Mouse (Mus musculus): ENCODE measurements around the gene Ppp1r3c. TPM values are rescaled to one million over a fixed set of nuclear protein-coding genes. Genes with fewer than 3 reads are reported as not detected.

Ppp1r3c gene
- total RNA-seq, 4 experiments from 2014 or later = 3.0 to 17.5 (median 10.1) TPM

- DNase-seq = no peak
Observed at GRCm38 (mm10) chr19:36716221-36716620, 20.2 kb downstream of the Ppp1r3c start.

DNA sequence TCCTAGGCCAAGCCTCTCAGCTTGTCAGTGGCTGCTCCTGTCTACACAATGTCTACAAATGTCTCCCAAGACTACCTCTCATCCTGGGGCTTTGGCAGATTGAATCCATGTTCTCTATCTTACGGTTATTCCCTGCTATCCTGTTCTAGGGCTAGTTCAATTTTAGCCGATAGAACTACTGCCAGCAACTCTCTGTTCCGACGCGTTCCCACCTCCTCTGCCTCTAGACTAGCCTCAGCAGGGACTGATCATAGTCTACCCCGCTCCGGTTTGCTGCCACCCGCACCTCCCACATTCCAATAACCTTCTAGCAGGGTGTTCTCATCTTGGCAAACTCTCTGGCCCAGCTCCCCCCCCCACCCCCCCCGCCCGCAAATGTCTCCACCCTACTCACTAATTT lies 20.9 kb downstream of the Ppp1r3c start:
- DNase-seq = no peak

DNA sequence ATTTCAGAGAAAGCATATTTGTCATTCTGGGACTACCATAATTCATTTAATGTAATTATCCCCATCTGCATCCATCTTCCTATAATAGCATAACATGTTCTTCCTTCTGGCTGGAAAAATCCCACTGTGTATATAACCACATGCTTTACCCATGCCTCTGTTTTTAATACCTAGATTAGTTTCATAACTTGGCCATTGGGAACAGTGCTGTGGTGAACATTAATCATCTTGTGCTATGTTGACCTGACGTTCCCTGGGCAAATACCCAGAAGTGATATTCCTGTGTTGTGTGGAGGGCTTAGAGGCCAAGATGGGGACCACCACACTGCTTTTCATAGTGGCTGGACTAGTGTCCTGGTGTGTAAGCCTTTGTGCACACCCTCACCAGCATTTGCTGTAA lies 22.0 kb downstream of the Ppp1r3c start:
- DNase-seq = no peak

GRCm38 (mm10) chr19:36713092-36713491 lies 23.4 kb downstream of the Ppp1r3c start:
- DNase-seq = peak; percentile 33

GRCm38 (mm10) chr19:36706195-36706594 lies 30.3 kb downstream of the Ppp1r3c start:
- DNase-seq = no peak

GRCm38 (mm10) chr19:36705286-36706146 lies 30.9 kb downstream of the Ppp1r3c start:
- peak; percentile 21 for DNase-seq

GRCm38 (mm10) chr19:36704763-36705162 lies 31.7 kb downstream of the Ppp1r3c start:
- DNase-seq = no peak

GRCm38 (mm10) chr19:36701809-36702622 lies 34.4 kb downstream of the Ppp1r3c start:
- no peak for DNase-seq

DNA sequence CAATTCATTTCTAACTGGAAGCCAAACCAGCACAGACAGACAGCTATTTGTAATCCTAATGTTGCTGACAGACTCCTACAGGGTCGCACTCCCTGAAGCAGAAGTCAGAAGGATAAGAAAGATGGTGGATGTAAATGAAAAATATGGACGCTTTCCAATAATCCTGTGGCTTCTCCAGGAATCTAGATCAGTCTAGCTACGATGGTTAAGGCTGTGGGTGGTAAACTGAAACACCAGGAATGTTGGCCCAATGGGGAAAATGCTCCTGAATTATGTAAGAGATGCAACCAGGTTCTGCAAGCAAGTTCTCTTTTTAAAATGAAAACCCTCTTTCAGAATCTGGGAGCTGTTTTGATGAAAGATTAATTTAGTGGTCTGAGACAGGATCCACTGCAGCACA lies 35.1 kb downstream of the Ppp1r3c start:
- DNase-seq = no peak

- DNase-seq = no peak
Observed at GRCm38 (mm10) chr19:36700937-36701336, 35.5 kb downstream of the Ppp1r3c start.

DNA sequence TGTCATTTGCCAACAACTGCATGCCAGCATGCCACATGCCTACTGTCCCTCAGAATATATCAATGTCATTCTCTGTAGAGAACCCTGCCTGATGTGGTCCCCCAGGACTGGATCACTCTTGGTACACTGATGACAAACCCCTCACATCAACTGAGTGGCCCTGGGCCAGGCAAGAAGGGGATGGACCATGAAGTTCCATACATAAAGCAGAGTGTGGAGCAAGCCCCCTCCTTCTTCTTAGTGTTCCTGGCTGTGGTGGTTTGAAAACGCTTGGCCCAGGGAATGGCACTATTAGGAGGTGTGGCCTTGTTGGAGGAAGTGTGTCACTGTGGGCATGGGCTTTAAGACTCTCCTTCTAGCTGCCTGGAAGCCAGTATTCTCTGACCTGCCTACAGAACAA lies 37.3 kb downstream of the Ppp1r3c start:
- no peak for DNase-seq

GRCm38 (mm10) chr19:36698200-36698599 lies 38.3 kb downstream of the Ppp1r3c start:
- DNase-seq = no peak

DNA sequence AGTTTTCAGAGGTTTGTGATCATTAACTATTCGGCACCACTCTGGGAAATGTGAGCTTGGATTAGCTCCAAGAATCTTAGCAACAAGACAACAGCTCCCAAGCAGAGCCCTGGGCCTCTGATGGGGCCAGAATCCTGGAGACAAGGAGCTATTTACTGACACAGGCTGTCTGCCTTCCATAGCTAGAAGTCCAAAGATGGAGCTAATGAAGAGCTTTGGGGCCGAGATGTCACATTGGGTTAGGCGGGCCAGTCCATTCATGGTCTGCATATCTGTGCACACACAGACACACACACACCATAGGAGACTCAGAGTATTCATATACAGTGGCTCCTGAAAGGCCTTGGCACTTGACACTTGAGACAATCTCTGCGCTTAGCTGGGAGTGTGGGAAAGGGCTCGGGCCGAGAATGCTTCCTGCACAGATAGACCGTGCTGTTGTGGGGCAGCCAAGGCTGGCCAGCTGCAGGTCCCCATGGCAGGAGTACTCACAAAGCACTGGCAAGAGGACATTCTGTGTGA lies 39.8 kb downstream of the Ppp1r3c start:
- no peak for DNase-seq

DNA sequence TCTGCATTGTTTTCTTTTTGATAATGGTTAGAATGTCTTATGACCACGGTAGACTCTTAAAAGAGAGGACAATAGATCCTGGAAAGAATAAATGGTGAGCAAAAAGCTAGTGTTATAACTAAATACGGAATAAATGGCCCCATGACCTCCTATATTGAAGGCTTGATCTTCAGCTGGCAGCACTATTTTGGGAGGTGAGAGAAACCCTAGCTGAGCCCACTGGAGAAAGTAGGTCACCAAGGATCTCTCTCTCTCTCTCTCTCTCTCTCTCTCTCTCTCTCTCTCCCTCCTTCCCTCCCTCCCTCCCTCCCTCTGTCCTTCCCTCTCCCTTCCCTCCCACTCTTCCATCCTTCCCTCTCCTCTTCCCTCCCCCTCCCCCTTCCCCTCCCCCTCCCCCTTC lies 42.9 kb downstream of the Ppp1r3c start:
- DNase-seq = no peak

GRCm38 (mm10) chr19:36691941-36692340 lies 44.5 kb downstream of the Ppp1r3c start:
- DNase-seq = no peak

DNA sequence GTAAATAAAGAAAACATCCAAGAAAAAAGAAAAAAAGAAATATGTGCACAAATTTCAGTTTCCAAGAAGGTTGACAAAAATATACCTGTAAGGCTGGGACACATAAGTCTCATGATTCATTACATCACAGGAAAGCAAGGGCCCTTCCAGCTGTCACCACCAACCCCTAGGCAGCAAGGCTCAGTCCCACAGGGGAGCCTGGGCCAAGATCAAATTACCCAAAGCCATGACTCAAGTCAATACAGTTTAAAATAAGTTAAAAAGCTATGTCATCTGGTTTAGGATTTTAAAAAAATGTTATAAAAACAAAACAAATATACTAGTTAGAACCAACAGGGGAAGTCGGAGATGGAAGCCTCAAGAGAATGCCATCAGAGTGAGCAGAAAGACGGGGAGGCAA lies 45.2 kb downstream of the Ppp1r3c start:
- no peak for DNase-seq

DNA sequence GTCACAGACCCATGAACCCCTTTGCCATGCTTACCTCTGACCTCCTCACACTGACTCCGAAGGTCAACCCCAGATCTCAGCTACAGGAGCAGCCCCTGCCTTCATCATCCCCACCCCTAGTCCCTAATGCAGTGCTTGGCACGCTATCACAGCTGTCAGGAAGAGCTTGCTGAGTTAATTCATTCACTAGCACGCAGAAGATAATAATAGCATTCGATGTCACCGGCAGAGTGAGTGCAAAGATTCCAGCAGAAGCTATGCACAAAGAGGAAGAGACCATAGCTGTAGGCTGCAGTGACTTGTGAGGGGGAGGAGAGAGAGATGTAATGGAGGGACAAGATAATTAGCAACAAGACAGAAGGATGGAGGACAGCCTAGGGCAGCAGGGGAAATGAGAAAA lies 47.2 kb downstream of the Ppp1r3c start:
- DNase-seq = no peak

- peak; percentile 29 for DNase-seq
Observed at GRCm38 (mm10) chr19:36687843-36688637, 48.4 kb downstream of the Ppp1r3c start.

- no peak for DNase-seq
Observed at GRCm38 (mm10) chr19:36687044-36687443, 49.4 kb downstream of the Ppp1r3c start.

- no peak for DNase-seq
Observed at GRCm38 (mm10) chr19:36686016-36686415, 50.4 kb downstream of the Ppp1r3c start.

- DNase-seq = no peak
Observed at GRCm38 (mm10) chr19:36682560-36682959, 53.9 kb downstream of the Ppp1r3c start.

Measured in adrenal gland, adult 8-10 months (tissue).